Mouse (Mus musculus): ENCODE measurements at regions not wholly inside any gene's neighbourhood (a gene's known extent, or its start where the extent isn't known, plus 50 kb on each side); places are given as distances from the start of the nearest gene placed in this dataset.
"Not testable (repeated sequence)": the region's sequence is repeated elsewhere in the genome, so short reads cannot be mapped to it uniquely, and the experiment has no call there.

DNA sequence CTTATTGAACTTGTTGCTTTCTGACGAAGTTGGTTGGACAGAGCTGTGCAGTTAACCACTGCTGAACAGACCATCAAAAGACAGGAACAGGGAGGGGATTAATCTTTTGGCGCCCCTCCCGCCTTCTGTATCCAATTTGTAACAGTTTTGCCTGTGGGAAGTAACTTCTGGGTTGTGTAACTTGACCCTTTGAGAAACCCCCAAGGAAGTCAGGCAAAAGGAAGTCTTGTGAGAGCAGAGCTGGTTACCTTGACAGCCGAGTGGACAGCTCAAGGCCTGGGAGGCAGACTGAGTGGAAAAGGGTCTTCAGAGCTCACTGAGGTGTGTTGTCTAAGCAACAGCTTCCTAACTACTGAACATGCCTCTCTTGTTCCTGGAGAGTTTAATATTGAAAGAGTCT, 75.8 kb upstream of the Hao2 start:
- no peaks in the 10 kb centered on the region for H3K9me3 ChIP-seq (ENCODE audit: control insufficient read depth, low read length)
- no peak overlapping the region for H3K27ac ChIP-seq (ENCODE audit: low read length)
- H3K27me3 ChIP-seq (ENCODE audit: control insufficient read depth, insufficient read depth, low read depth, low read length): no peaks in the 10 kb centered on the region
- H3K4me2 ChIP-seq (ENCODE audit: low read depth, low read length): no peak overlapping the region
- no peak for ATAC-seq (ENCODE audit: low read depth)
- WGBS: 18% methylated on average over 4 of the region's 4 CpGs
- no peak overlapping the region for H3K4me3 ChIP-seq (ENCODE audit: low read length)
- H3K9ac ChIP-seq (ENCODE audit: low read length): no peak overlapping the region
- H3K36me3 ChIP-seq (ENCODE audit: control insufficient read depth, insufficient read depth, low read length): no peaks in the 10 kb centered on the region
- H3K4me1 ChIP-seq (replicated peaks; ENCODE audit: control insufficient read depth, insufficient read depth, low read length): no peaks in the 10 kb centered on the region

DNA sequence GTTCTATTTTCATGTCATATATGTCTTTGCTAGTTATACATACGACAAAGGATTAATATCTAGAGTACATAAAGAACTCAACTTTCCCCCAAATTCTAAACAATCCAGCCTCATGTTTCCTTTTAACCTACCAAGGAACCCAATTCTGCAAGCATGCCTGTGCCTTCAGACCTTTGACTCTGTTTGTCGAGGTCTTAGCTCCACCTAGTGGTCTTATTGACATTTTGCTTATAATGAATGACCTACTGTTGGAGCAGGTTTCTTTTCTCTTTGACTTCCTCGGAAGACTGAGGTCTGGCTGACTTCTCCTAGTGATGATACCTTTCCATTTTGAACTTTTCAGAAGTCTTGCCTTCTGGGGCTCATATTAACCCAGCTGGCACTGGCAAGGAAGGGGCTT, 82.7 kb upstream of the Hao2 start:
- no peak for ATAC-seq (ENCODE audit: low read depth)
- Histone ChIP-seq H3K9ac (ENCODE audit: low read length) (no peak overlapping the region), H3K4me3 (ENCODE audit: low read length) (no peak overlapping the region), H3K4me2 (ENCODE audit: low read depth, low read length) (no peak overlapping the region), H3K9me3 (ENCODE audit: control insufficient read depth, low read length) (no peaks in the 10 kb centered on the region), H3K4me1 (replicated peaks; ENCODE audit: control insufficient read depth, insufficient read depth, low read length) (no peaks in the 10 kb centered on the region), H3K36me3 (ENCODE audit: control insufficient read depth, insufficient read depth, low read length) (no peaks in the 10 kb centered on the region), H3K27ac (ENCODE audit: low read length) (no peak overlapping the region), H3K27me3 (ENCODE audit: control insufficient read depth, insufficient read depth, low read depth, low read length) (no peaks in the 10 kb centered on the region)
- WGBS: 7% methylated on average over 3 of the region's 3 CpGs

DNA sequence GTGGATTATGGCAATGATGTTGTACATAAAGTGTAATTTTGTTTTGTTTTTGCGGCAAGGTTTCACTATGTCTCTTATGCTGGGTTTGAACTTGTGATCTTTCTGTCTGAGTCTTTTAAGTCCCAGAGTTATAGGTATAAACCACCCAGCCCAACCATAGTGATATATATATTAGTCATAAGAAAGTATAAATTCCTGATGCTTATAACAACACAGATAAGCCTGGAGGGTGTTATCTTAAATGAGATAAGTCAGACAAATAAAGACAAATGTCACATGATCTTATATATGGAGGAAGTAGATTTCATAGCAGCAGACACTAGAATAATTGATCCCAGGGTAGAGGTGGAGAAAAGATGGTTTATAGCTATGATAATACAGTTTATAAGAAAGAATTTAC, 89.7 kb upstream of the Hao2 start:
- Histone ChIP-seq H3K4me2 (ENCODE audit: low read depth, low read length) (no peak overlapping the region), H3K4me1 (replicated peaks; ENCODE audit: control insufficient read depth, insufficient read depth, low read length) (no peaks in the 10 kb centered on the region), H3K27me3 (ENCODE audit: control insufficient read depth, insufficient read depth, low read depth, low read length) (no peaks in the 10 kb centered on the region), H3K9me3 (ENCODE audit: control insufficient read depth, low read length) (no peaks in the 10 kb centered on the region), H3K27ac (ENCODE audit: low read length) (no peak overlapping the region), H3K4me3 (ENCODE audit: low read length) (no peak overlapping the region), H3K9ac (ENCODE audit: low read length) (no peak overlapping the region), H3K36me3 (ENCODE audit: control insufficient read depth, insufficient read depth, low read length) (no peaks in the 10 kb centered on the region)
- no peak for ATAC-seq (ENCODE audit: low read depth)
- WGBS: 86% methylated on average over 1 of the region's 1 CpGs

DNA sequence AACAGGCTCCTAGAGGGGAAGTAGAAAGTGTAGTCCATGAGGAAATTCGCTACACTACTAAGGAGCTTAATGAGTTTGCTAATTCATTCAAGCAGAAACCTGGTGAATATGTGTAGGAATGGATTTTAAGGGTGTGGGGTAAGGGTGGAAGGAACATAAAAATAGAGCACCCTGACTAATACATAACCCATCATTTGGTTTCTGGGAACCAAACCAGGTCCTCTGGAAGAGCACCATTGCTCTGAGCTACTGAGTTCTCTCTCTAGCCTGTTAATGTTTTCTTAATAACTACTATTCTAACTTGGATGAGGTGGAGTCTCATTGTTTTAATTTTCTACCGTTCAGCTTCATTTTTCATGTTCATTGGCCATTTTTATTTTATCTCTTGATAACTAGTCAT, 94.2 kb upstream of the Hao2 start:
- H3K9ac ChIP-seq (ENCODE audit: low read length); H3K27ac ChIP-seq (ENCODE audit: low read length); H3K4me3 ChIP-seq (ENCODE audit: low read length); H3K9me3 ChIP-seq (ENCODE audit: control insufficient read depth, low read length); H3K36me3 ChIP-seq (ENCODE audit: control insufficient read depth, insufficient read depth, low read length); H3K4me1 ChIP-seq (replicated peaks; ENCODE audit: control insufficient read depth, insufficient read depth, low read length); ATAC-seq (ENCODE audit: low read depth); H3K27me3 ChIP-seq (ENCODE audit: control insufficient read depth, insufficient read depth, low read depth, low read length); H3K4me2 ChIP-seq (ENCODE audit: low read depth, low read length): not testable (repeated sequence)
- 58% methylated on average over 2 of the region's 2 CpGs for WGBS

DNA sequence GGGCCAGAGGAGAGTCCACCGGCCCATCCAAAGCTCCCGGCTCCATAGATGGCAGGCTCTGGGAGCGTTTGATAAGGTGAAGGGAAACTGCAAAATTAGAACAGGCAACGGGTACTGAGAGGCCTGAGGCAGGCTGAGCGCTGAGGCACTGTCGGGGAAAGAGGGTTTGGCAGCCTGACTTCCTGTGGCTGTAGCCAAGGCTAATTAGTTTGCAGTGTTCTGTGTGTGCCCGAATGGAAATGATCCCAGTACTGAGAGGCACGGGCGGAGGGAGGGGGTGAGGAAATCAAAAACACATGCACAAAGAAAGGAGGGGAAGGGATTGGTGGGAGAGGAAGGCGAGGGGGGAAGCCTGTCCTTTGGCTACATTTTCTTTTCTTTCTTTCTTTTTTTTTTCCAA, 97.8 kb upstream of the Hao2 start:
- no peak overlapping the region for H3K27ac ChIP-seq (ENCODE audit: low read length)
- WGBS: 19% methylated on average over 10 of the region's 10 CpGs
- peak; percentile 51 for ATAC-seq (ENCODE audit: low read depth)

DNA sequence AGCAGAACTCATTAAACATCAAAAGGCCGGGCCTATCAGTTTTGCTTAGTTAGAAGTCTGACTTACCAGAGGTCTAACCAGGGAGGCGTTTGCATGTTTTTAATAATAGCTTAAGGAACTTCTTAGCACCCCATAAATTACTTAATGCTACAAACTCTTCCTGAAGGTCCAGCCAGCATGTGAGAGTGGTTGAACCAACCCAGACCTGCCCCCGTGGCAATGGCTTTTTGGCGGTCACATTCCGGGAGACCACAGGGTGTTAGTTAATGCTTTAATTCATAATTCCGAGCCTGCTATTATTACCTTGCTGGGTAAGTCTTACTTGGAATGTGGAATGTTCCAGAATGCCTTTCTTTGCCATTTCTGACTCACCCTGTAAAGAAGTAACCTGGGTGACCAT, 98.2 kb upstream of the Hao2 start:
- WGBS: 47% methylated on average over 6 of the region's 6 CpGs
- Histone ChIP-seq H3K36me3 (ENCODE audit: control insufficient read depth, insufficient read depth, low read length) (no peaks in the 10 kb centered on the region), H3K4me2 (ENCODE audit: low read depth, low read length) (no peak overlapping the region), H3K27me3 (ENCODE audit: control insufficient read depth, insufficient read depth, low read depth, low read length) (no peaks in the 10 kb centered on the region), H3K9ac (ENCODE audit: low read length) (no peak overlapping the region), H3K27ac (ENCODE audit: low read length) (no peak overlapping the region), H3K9me3 (ENCODE audit: control insufficient read depth, low read length) (no peaks in the 10 kb centered on the region), H3K4me3 (ENCODE audit: low read length) (no peak overlapping the region), H3K4me1 (replicated peaks; ENCODE audit: control insufficient read depth, insufficient read depth, low read length) (no peaks in the 10 kb centered on the region)
- no peak for ATAC-seq (ENCODE audit: low read depth)

More for the DNA sequence above, 97.8 kb upstream of the Hao2 start:
- H3K4me3 ChIP-seq (ENCODE audit: low read length): no peak overlapping the region
- H3K27me3 ChIP-seq (ENCODE audit: control insufficient read depth, insufficient read depth, low read depth, low read length): no peaks in the 10 kb centered on the region
- no peaks in the 10 kb centered on the region for H3K36me3 ChIP-seq (ENCODE audit: control insufficient read depth, insufficient read depth, low read length)
- H3K4me1 ChIP-seq (replicated peaks; ENCODE audit: control insufficient read depth, insufficient read depth, low read length): no peaks in the 10 kb centered on the region
- no peaks in the 10 kb centered on the region for H3K9me3 ChIP-seq (ENCODE audit: control insufficient read depth, low read length)
- H3K4me2 ChIP-seq (ENCODE audit: low read depth, low read length): no peak overlapping the region; the same call in 1 of the 2 replicates
- H3K9ac ChIP-seq (ENCODE audit: low read length): no peak overlapping the region

DNA sequence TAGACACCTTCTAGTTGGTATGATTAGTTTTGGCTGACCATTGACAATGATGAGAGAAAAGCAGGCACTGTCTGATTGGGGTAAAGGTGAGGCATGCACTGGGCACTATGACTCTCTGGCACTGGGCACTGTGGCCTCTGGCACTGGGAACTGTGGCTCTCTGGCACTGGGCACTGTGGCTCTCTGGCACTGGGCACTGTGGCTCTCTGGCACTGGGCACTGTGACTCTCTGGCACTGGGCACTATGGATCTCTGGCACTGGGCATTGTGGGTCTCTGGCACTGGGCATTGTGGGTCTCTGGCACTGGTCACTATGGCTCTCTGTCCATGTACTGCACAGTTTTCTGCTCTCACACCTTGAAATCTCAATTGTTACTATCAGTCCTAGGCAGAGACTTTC, 101.0 kb upstream of the Hao2 start:
- Histone ChIP-seq H3K9ac (ENCODE audit: low read length) (no peak overlapping the region), H3K27ac (ENCODE audit: low read length) (no peak overlapping the region), H3K4me2 (ENCODE audit: low read depth, low read length) (no peak overlapping the region), H3K4me3 (ENCODE audit: low read length) (no peak overlapping the region), H3K9me3 (ENCODE audit: control insufficient read depth, low read length) (no peaks in the 10 kb centered on the region), H3K27me3 (ENCODE audit: control insufficient read depth, insufficient read depth, low read depth, low read length) (no peaks in the 10 kb centered on the region), H3K36me3 (ENCODE audit: control insufficient read depth, insufficient read depth, low read length) (no peaks in the 10 kb centered on the region), H3K4me1 (replicated peaks; ENCODE audit: control insufficient read depth, insufficient read depth, low read length) (no peaks in the 10 kb centered on the region)
- ATAC-seq (ENCODE audit: low read depth): no peak

DNA sequence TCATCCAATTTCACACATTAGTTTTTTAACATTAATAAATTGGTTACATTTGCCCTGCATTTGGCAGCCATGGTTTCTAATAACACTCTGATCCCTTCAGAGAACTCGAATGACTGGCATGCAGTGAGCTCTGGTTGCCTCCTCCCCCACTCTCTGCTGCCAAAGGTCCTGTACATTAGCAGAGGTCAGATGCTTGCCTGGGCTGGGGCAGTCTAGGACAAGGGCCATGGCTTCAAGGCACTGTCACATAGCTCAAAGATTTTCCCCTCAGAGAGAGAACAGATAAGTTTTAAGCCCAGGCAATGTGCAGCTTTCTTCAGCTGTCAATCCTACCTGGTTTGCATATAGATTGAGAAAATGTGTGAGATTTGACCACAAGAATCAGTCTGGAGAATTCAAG, 110.2 kb upstream of the Wars2 start:
- Histone ChIP-seq H3K27ac (ENCODE audit: low read length) (no peak overlapping the region), H3K9ac (ENCODE audit: low read length) (no peak overlapping the region), H3K27me3 (ENCODE audit: control insufficient read depth, insufficient read depth, low read depth, low read length) (no peaks in the 10 kb centered on the region), H3K4me3 (ENCODE audit: low read length) (no peak overlapping the region), H3K4me1 (replicated peaks; ENCODE audit: control insufficient read depth, insufficient read depth, low read length) (no peaks in the 10 kb centered on the region), H3K9me3 (ENCODE audit: control insufficient read depth, low read length) (no peaks in the 10 kb centered on the region), H3K36me3 (ENCODE audit: control insufficient read depth, insufficient read depth, low read length) (no peaks in the 10 kb centered on the region), H3K4me2 (ENCODE audit: low read depth, low read length) (no peak overlapping the region)
- 7% methylated on average over 1 of the region's 1 CpGs for WGBS
- ATAC-seq (ENCODE audit: low read depth): no peak

DNA sequence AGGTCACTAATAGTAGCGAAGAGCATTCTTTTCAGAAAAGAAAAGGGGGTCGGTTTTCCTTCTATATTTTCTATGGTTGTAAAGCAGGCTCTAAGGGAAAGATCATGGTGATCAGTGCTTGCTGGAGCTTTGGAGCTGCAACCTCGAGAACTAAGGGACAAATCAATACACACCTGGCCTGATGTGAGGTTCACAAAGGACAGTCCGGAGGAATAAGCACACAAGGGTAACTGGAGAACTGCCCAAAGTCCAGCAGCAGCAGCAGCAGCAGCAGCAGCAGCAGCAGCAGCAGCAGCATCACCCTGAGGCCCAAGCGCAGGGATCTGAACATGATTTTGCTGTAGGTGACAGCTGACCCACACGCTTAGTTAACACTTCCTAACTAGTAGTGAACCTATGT, 94.7 kb upstream of the Wars2 start:
- no peak overlapping the region for H3K4me2 ChIP-seq (ENCODE audit: low read depth, low read length)
- no peak overlapping the region for H3K4me3 ChIP-seq (ENCODE audit: low read length)
- H3K27me3 ChIP-seq (ENCODE audit: control insufficient read depth, insufficient read depth, low read depth, low read length): no peaks in the 10 kb centered on the region
- no peaks in the 10 kb centered on the region for H3K4me1 ChIP-seq (replicated peaks; ENCODE audit: control insufficient read depth, insufficient read depth, low read length)
- no peak for ATAC-seq (ENCODE audit: low read depth)
- no peak overlapping the region for H3K27ac ChIP-seq (ENCODE audit: low read length)
- 70% methylated on average over 6 of the region's 6 CpGs for WGBS
- H3K9me3 ChIP-seq (ENCODE audit: control insufficient read depth, low read length): no peaks in the 10 kb centered on the region
- H3K9ac ChIP-seq (ENCODE audit: low read length): no peak overlapping the region
- no peaks in the 10 kb centered on the region for H3K36me3 ChIP-seq (ENCODE audit: control insufficient read depth, insufficient read depth, low read length)

DNA sequence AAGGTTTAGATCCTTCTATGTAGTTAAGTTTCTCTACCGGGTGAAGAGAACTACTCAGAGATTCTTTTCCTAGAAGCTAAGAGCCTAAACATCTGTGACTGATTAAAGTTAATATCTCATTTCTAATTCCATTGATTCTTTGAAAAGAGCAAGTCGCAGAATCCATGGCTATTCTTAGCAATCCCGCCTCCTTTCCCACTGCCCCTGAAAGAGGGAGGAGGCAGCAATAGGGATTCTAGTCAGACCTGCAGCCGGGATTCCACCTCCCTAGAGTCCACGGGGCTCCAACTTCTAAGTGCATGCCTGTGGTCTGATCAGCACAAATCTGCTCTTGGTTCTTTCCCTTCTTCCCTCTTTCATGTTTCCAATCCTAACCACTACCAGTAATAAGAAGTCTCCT, 93.7 kb upstream of the Wars2 start:
- Histone ChIP-seq H3K27ac (ENCODE audit: low read length) (no peak overlapping the region), H3K4me1 (replicated peaks; ENCODE audit: control insufficient read depth, insufficient read depth, low read length) (no peaks in the 10 kb centered on the region), H3K9me3 (ENCODE audit: control insufficient read depth, low read length) (no peaks in the 10 kb centered on the region), H3K36me3 (ENCODE audit: control insufficient read depth, insufficient read depth, low read length) (no peaks in the 10 kb centered on the region), H3K9ac (ENCODE audit: low read length) (no peak overlapping the region), H3K27me3 (ENCODE audit: control insufficient read depth, insufficient read depth, low read depth, low read length) (no peaks in the 10 kb centered on the region), H3K4me2 (ENCODE audit: low read depth, low read length) (no peak overlapping the region), H3K4me3 (ENCODE audit: low read length) (no peak overlapping the region)
- WGBS: 70% methylated on average over 5 of the region's 5 CpGs
- no peak for ATAC-seq (ENCODE audit: low read depth)

Measured in lung, embryonic 16.5 days (tissue).